Mouse (Mus musculus) myocyte (in vitro differentiated cells): ENCODE measurements around the gene Cfd.

Source experiments
- CEBPB ChIP-seq: IDR thresholded peaks from 2 replicates; pipeline ENCODE4 v1.6.1; 2011; ENCODE audit warnings: mild to moderate bottlenecking, moderate library complexity; ENCODE audit not compliant: poor library complexity, insufficient read depth, severe bottlenecking
- POLR2A ChIP-seq: IDR thresholded peaks from one replicate; pipeline ENCODE4 v1.6.1; 2011; ENCODE audit warnings: low read depth, mild to moderate bottlenecking, control low read depth, moderate library complexity; ENCODE audit not compliant: insufficient read length

- TF ChIP-seq CEBPB (no peak), POLR2A (no peak)
These were observed 42.1 kb downstream of the Cfd start for GRCm38 (mm10) chr10:79932736-79933135.
